ENCODE assay signal across 35 mouse cellular contexts in the genomic region with DNA sequence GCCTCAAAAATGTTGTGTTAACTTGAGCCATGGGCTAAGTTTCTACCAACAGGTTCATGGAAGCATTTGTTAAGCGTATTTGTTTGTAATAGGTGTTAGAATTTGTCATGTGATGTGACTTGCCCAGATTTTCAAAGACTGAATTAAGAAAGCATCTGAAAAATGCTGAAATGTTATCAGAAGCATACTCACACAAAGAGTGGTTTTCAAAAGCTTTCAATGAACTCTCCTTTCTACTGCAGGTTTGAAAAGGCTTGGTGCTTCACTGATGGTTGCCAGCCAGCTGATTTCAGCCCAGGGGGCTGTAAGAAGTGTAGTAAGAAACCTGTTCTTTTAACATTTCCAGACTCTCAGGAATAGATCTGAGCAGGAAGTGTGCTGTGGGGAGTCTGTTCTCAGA.
"Had no signal": no experiment of that assay in that cellular context is flagged by ENCODE, and none has a peak within 500 bp of the region (broad histone marks: within the 10 kb centered on the region; RNA-seq: fewer than 3 reads in every experiment).

No protein-coding gene starts in this region.

- H3K27me3 ChIP-seq: heart, embryonic 12.5 days; heart, embryonic 13.5 days; heart, embryonic 15.5 days; hindbrain, embryonic 12.5 days; hindbrain, embryonic 13.5 days; hindbrain, embryonic 15.5 days; intestine, embryonic 15.5 days; kidney, embryonic 15.5 days had no signal

- H3K9me3 ChIP-seq: heart, embryonic 10.5 days; heart, embryonic 12.5 days; heart, embryonic 13.5 days; heart, embryonic 15.5 days; hindbrain, embryonic 10.5 days; hindbrain, embryonic 12.5 days; hindbrain, embryonic 13.5 days; hindbrain, embryonic 15.5 days; intestine, embryonic 15.5 days; kidney, embryonic 15.5 days had no signal

- H3K4me2 ChIP-seq: heart, embryonic 11.5 days; heart, embryonic 12.5 days; heart, embryonic 13.5 days; heart, embryonic 15.5 days; hindbrain, embryonic 12.5 days; hindbrain, embryonic 13.5 days; hindbrain, embryonic 14.5 days; hindbrain, embryonic 15.5 days; intestine, embryonic 15.5 days; kidney, embryonic 15.5 days had no signal

- ATAC-seq: hindbrain, embryonic 16.5 days; hindbrain, postnatal 0 days; inflammation-experienced regulatory T-cells, adult 6 months; intestine, embryonic 15.5 days; intestine, embryonic 16.5 days; intestine, postnatal 0 days had no signal

- H3K4me3 ChIP-seq: heart, embryonic 10.5 days; heart, embryonic 12.5 days; heart, embryonic 13.5 days; heart, embryonic 15.5 days; hindbrain, embryonic 10.5 days; hindbrain, embryonic 12.5 days; hindbrain, embryonic 13.5 days; hindbrain, embryonic 15.5 days; intestine, embryonic 15.5 days; kidney, embryonic 15.5 days; layer of hippocampus, adult 2 months had no signal

- H3K9ac ChIP-seq: heart, embryonic 12.5 days; heart, embryonic 13.5 days; heart, embryonic 15.5 days; hindbrain, embryonic 12.5 days; hindbrain, embryonic 13.5 days; hindbrain, embryonic 14.5 days; hindbrain, embryonic 15.5 days; intestine, embryonic 15.5 days; kidney, embryonic 15.5 days had no signal

- DNase-seq: heart, postnatal 10 days; heart, postnatal 14 days; heart, postnatal 36 days; heart, postnatal 4 days; kidney, adult 11 months; kidney, adult 18-20 months; kidney, adult 2 months; kidney, adult 8-10 months; kidney, adult 9 months; kidney, postnatal 10 days; kidney, postnatal 14 days; kidney, postnatal 25 days; kidney, postnatal 36 days; kidney, postnatal 4 days; layer of hippocampus, adult 9-11 months; layer of hippocampus, postnatal 36 days had no signal

- H3K27ac ChIP-seq: heart, embryonic 10.5 days; heart, embryonic 13.5 days; heart, embryonic 15.5 days; hindbrain, embryonic 10.5 days; hindbrain, embryonic 12.5 days; hindbrain, embryonic 13.5 days; hindbrain, embryonic 14.5 days; hindbrain, embryonic 15.5 days; hindbrain, postnatal 0 days; intestine, embryonic 15.5 days; kidney, embryonic 15.5 days; kidney, postnatal 0 days; layer of hippocampus, adult 2 months had no signal

- H3K36me3 ChIP-seq: heart, embryonic 10.5 days; heart, embryonic 12.5 days; heart, embryonic 13.5 days; heart, embryonic 15.5 days; hindbrain, embryonic 10.5 days; hindbrain, embryonic 12.5 days; hindbrain, embryonic 13.5 days; hindbrain, embryonic 15.5 days; intestine, embryonic 15.5 days; kidney, embryonic 15.5 days had no signal

- H3K4me1 ChIP-seq: heart, embryonic 10.5 days; heart, embryonic 12.5 days; heart, embryonic 13.5 days; heart, embryonic 15.5 days; hindbrain, embryonic 10.5 days; hindbrain, embryonic 12.5 days; hindbrain, embryonic 13.5 days; hindbrain, embryonic 15.5 days; intestine, embryonic 15.5 days; kidney, embryonic 15.5 days had no signal
